Mouse (Mus musculus) lung, adult 2 months (tissue): ENCODE measurements around the gene Borcs6.

Source experiments
- CTCF ChIP-seq: fragments of 200-500 bp; IDR thresholded peaks from 2 replicates; pipeline ENCODE4 v1.5.1; 2011; ENCODE audit warnings: mild to moderate bottlenecking, low read length, control low read depth; ENCODE audit not compliant: insufficient read depth
- POLR2A ChIP-seq: fragments of 200-500 bp; IDR thresholded peaks from 2 replicates; pipeline ENCODE4 v1.6.1; 2011; ENCODE audit warnings: low read depth, mild to moderate bottlenecking, control low read depth, low read length, borderline replicate concordance; ENCODE audit errors: extremely low read depth

DNA sequence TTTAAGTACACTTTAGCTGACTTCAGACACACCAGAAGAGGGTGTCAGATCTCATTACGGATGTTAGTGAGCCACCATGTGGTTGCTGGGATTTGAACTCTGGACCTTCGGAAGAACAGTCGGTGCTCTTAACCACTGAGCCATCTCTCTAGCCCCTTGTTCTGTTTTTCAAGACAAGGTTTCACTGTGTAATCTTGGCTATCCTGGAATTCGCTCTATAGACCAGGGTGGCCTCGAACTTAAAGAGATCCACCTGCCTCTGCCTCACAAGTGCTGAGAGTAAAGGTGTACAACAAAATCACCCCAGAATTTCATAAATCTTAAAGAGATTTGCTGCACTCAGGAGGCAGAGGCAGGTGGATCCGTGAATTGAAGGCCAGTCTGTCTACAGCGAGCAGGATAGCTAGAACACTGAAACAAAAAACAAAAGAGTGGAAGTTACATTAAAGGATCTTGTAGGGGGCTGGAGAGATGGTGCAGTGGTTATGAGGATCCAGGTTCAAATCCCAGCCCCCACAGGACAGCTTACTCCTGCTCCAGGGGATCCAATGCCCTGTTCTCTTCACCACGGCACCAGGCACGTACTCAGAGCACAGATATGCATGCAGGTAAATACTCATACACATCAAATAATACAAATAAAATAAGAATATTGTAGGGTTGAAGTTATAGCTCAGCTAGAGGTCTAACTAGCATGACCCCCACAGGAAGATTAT is 16.4 kb downstream of the Borcs6 start:
- TF ChIP-seq CTCF (no peak), POLR2A (no peak)
